Mouse (Mus musculus) cortical plate, adult 2 months (tissue): ENCODE data around the gene Fibin. TPM values are rescaled to one million over a fixed set of nuclear protein-coding genes. Genes with fewer than 3 reads are reported as not detected.

ENCODE experiments used
- H3K27ac ChIP-seq: fragments of 200-500 bp; 2 replicates; pipeline ENCODE4 v1.5.1; 2012; ENCODE audit warnings: low read length, control low read depth, inconsistent platforms; ENCODE audit not compliant: insufficient read depth
- H3K4me1 ChIP-seq: fragments of 200-500 bp; 2 replicates; pipeline ENCODE4 v1.6.1; 2011; ENCODE audit warnings: low read length; ENCODE audit not compliant: control insufficient read depth, insufficient read depth
- H3K4me3 ChIP-seq: fragments of 200-500 bp; 2 replicates; pipeline ENCODE4 v1.5.1; 2011; ENCODE audit warnings: mild to moderate bottlenecking, low read length, control low read depth; ENCODE audit not compliant: insufficient read depth
- CTCF ChIP-seq: fragments of 200-500 bp; IDR thresholded peaks from 2 replicates; pipeline ENCODE4 v1.5.1; 2011; ENCODE audit warnings: mild to moderate bottlenecking, control low read depth, low read length; ENCODE audit not compliant: insufficient read depth; ENCODE audit errors: extremely low read depth
- POLR2A ChIP-seq: fragments of 200-500 bp; IDR thresholded peaks from 2 replicates; pipeline ENCODE4 v1.6.1; 2011; ENCODE audit warnings: mild to moderate bottlenecking, low read length, control low read depth; ENCODE audit not compliant: insufficient read depth; ENCODE audit errors: extremely low read depth
- polyA plus RNA-seq: library from polyadenylated mRNA; depleted of rRNA; stranded (reverse); fragments of >200 nt; gene quantifications from 2 replicates; pipeline ENCODE4 v1.2.3, GENCODE M21; 2012

Fibin gene
- polyA plus RNA-seq, 1 experiment, result 2.3 TPM

GRCm38 (mm10) chr2:110367382-110367887 lies 4.5 kb upstream of the Fibin start:
- H3K4me1 ChIP-seq, result no peaks in the 10 kb centered on the region
- H3K27ac ChIP-seq, result no peak overlapping the region
- TF ChIP-seq CTCF (no peak), POLR2A (no peak)
- no peak overlapping the region for H3K4me3 ChIP-seq

GRCm38 (mm10) chr2:110365401-110365800 lies 2.4 kb upstream of the Fibin start:
- Histone ChIP-seq H3K27ac (no peak overlapping the region), H3K4me1 (no peaks in the 10 kb centered on the region), H3K4me3 (no peak overlapping the region)
- no peak for TF ChIP-seq POLR2A
- TF ChIP-seq CTCF, result no peak

- no peaks in the 10 kb centered on the region for H3K4me1 ChIP-seq
- TF ChIP-seq POLR2A (no peak), CTCF (no peak)
- no peak overlapping the region for H3K27ac ChIP-seq
- H3K4me3 ChIP-seq, result no peak overlapping the region
These were observed 872 bp upstream of the Fibin start for GRCm38 (mm10) chr2:110363855-110364254.

GRCm38 (mm10) chr2:110353302-110353970 lies 9.5 kb downstream of the Fibin start:
- H3K4me1 ChIP-seq, result no peaks in the 10 kb centered on the region
- TF ChIP-seq CTCF (no peak), POLR2A (no peak)

GRCm38 (mm10) chr2:110351843-110352251 lies 11.1 kb downstream of the Fibin start:
- no peak overlapping the region for H3K4me3 ChIP-seq
- H3K4me1 ChIP-seq, result no peaks in the 10 kb centered on the region
- TF ChIP-seq CTCF (no peak), POLR2A (no peak)
- H3K27ac ChIP-seq, result no peak overlapping the region

More at GRCm38 (mm10) chr2:110353302-110353970, 9.5 kb downstream of the Fibin start:
- no peak overlapping the region for H3K27ac ChIP-seq
- H3K4me3 ChIP-seq, result no peak overlapping the region

- Histone ChIP-seq H3K27ac (no peak overlapping the region), H3K4me1 (no peaks in the 10 kb centered on the region), H3K4me3 (no peak overlapping the region)
- TF ChIP-seq POLR2A, result no peak
- TF ChIP-seq CTCF, result no peak
These were observed 11.6 kb downstream of the Fibin start for GRCm38 (mm10) chr2:110351406-110351805.

- H3K4me3 ChIP-seq, result no peak overlapping the region
- H3K27ac ChIP-seq, result no peak overlapping the region
- H3K4me1 ChIP-seq, result no peaks in the 10 kb centered on the region
- TF ChIP-seq CTCF (no peak), POLR2A (no peak)
These were observed 34.0 kb downstream of the Fibin start for GRCm38 (mm10) chr2:110328953-110329352.

GRCm38 (mm10) chr2:110319949-110320348 lies 43.0 kb downstream of the Fibin start:
- Histone ChIP-seq H3K4me1 (no peaks in the 10 kb centered on the region), H3K4me3 (no peak overlapping the region), H3K27ac (no peak overlapping the region)
- TF ChIP-seq POLR2A (no peak), CTCF (no peak)

- no peak overlapping the region for H3K4me3 ChIP-seq
- H3K4me1 ChIP-seq, result no peaks in the 10 kb centered on the region
- no peak for TF ChIP-seq POLR2A
- TF ChIP-seq CTCF, result no peak
- H3K27ac ChIP-seq, result no peak overlapping the region
These were observed 43.7 kb downstream of the Fibin start for GRCm38 (mm10) chr2:110319266-110319665.

- H3K4me1 ChIP-seq, result no peaks in the 10 kb centered on the region
- no peak overlapping the region for H3K27ac ChIP-seq
- H3K4me3 ChIP-seq, result no peak overlapping the region
- TF ChIP-seq POLR2A (no peak), CTCF (no peak)
These were observed 44.3 kb downstream of the Fibin start for GRCm38 (mm10) chr2:110318719-110319118.
